Mouse (Mus musculus): ENCODE results near the gene Gdf9. TPM values are rescaled to one million over a fixed set of nuclear protein-coding genes. Genes with fewer than 3 reads are reported as not detected.
A peak's percentile ranks its signal among the peaks of the same experiment; 100 is the strongest.

Gdf9 gene
- polyA plus RNA-seq, 1 experiment: 0.97 TPM

DNA sequence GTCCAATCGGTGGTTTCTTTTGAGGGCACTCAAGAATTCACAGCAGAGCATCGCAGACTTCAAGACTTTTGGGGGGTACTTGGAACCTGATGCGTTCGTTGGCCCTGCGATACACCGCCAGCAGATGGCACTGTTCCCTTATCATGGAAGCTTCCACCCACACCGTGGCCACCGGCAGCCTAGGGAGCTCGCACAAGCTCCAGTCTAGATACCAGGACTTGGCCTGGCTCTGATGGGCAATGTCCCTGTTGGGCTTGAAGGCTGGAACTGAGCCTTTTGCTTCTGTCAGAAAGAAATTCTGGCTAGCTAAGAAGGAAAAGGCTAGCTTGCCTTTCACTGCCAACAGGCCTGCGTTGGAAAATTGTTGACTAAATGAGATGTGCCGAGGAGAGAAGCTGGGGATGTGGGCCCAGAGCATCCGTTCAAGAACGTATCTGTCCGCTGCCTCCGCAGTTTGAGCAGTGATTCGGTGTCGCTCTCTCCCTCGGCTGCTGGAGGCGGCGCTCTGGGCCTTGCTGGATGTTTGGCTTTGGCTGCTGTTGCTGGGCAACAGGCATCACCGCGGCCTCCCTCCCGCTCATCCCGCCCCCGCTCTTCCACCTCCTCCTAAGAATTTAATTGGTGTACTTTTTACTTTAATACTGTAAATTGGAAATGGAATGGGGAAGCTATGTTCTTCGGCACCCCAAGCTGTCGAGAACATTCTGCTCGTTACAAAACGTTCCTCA, 39.3 kb downstream of the Gdf9 start, which contains the start of gene Gm9837:
TSS of gene Gm9837 (minus strand) at position 512 of the 728 bp plus-strand sequence.
- peak; percentile 84 for DNase-seq
- Histone ChIP-seq H3K4me3 (replicated peaks; ENCODE audit: extremely low read depth, low read depth, low read length) (no peak within 1 kb of the TSS), H3K4me1 (ENCODE audit: control insufficient read depth, insufficient read depth, low read length) (no peaks in the 10 kb centered on the region)
- TF ChIP-seq CTCF (IDR thresholded peaks at IDR 0.05; ENCODE audit: insufficient read depth, low read length): peak; percentile 97
- no peak for TF ChIP-seq POLR2A (IDR thresholded peaks at IDR 0.05; ENCODE audit: borderline replicate concordance, extremely low read depth, low read depth, low read length)
- WGBS: 6% methylated on average over 29 of the region's 29 CpGs

DNA sequence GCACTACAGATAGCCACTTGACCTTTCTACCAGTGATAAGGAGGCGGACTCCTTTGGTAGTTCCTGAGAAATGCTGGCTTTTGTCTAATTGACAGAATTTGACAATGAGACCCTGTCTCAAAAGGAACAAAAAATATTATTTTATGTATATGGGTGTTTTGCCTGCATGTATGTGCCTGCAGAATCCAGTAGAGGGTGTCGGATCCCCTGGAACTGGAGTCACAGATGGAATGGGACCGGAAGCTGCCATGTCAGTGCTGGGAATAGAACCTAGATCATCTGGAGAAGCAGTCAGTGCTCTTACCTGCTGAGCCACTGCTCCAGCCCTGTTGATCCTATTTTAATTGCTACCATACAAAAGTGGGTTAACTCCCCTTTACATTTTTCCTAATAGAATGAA, 41.9 kb downstream of the Gdf9 start:
- DNase-seq: no peak

DNA sequence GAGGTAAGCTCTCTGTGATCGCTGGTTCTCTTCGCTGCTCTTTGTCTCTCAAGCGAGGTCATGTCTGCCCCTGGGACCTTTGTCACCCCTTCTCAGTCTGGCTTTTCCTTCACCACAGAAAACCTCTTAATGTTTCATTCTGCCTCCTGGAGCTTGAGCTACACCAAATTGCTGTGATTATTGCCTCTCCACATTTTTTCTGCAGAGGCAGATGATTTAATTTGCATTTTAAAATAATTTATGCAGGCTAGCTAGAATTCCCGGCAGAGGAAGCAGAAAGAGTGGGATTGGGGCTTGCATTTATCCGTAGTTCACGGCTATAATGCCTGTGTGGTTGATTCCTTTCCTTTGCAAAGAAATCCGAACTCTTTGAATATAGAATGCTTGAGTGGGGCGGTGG, 44.8 kb downstream of the Gdf9 start:
- H3K4me3 ChIP-seq (replicated peaks; ENCODE audit: extremely low read depth, low read depth, low read length): no peak overlapping the region
- no peak for TF ChIP-seq CTCF (IDR thresholded peaks at IDR 0.05; ENCODE audit: insufficient read depth, low read length)
- no peak for TF ChIP-seq POLR2A (IDR thresholded peaks at IDR 0.05; ENCODE audit: borderline replicate concordance, extremely low read depth, low read depth, low read length)
- no peaks in the 10 kb centered on the region for H3K4me1 ChIP-seq (ENCODE audit: control insufficient read depth, insufficient read depth, low read length)
- no peak for DNase-seq
- WGBS: 32% methylated on average over 8 of the region's 8 CpGs

More for the DNA sequence above, 41.9 kb downstream of the Gdf9 start:
- 78% methylated on average over 3 of the region's 3 CpGs for WGBS
- TF ChIP-seq CTCF (IDR thresholded peaks at IDR 0.05; ENCODE audit: insufficient read depth, low read length) (no peak), POLR2A (IDR thresholded peaks at IDR 0.05; ENCODE audit: borderline replicate concordance, extremely low read depth, low read depth, low read length) (no peak)
- Histone ChIP-seq H3K4me3 (replicated peaks; ENCODE audit: extremely low read depth, low read depth, low read length) (no peak overlapping the region), H3K4me1 (ENCODE audit: control insufficient read depth, insufficient read depth, low read length) (no peaks in the 10 kb centered on the region)

DNA sequence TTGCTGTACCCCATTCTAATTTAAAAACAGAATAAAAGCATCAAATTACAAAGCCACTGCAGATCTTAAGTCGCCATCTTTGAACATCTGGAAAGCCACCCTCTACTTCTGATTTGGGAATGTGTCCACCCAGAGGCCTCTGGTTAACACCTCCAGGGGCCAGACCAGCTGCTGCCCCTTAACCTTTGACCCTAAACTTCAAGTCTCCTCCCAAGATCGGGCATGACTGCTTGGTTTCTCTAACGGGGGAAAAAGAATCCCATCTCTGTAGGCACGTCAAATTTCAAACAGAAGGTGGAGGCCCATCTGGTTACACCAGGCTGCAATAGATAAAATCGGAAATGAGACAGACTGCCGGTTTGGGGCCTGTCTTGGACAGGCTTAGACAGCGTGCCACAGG, 47.0 kb downstream of the Gdf9 start:
- 64% methylated on average over 7 of the region's 7 CpGs for WGBS
- no peak for DNase-seq
- Histone ChIP-seq H3K4me1 (ENCODE audit: control insufficient read depth, insufficient read depth, low read length) (no peaks in the 10 kb centered on the region), H3K4me3 (replicated peaks; ENCODE audit: extremely low read depth, low read depth, low read length) (no peak overlapping the region)
- TF ChIP-seq POLR2A (IDR thresholded peaks at IDR 0.05; ENCODE audit: borderline replicate concordance, extremely low read depth, low read depth, low read length): no peak
- TF ChIP-seq CTCF (IDR thresholded peaks at IDR 0.05; ENCODE audit: insufficient read depth, low read length): no peak

DNA sequence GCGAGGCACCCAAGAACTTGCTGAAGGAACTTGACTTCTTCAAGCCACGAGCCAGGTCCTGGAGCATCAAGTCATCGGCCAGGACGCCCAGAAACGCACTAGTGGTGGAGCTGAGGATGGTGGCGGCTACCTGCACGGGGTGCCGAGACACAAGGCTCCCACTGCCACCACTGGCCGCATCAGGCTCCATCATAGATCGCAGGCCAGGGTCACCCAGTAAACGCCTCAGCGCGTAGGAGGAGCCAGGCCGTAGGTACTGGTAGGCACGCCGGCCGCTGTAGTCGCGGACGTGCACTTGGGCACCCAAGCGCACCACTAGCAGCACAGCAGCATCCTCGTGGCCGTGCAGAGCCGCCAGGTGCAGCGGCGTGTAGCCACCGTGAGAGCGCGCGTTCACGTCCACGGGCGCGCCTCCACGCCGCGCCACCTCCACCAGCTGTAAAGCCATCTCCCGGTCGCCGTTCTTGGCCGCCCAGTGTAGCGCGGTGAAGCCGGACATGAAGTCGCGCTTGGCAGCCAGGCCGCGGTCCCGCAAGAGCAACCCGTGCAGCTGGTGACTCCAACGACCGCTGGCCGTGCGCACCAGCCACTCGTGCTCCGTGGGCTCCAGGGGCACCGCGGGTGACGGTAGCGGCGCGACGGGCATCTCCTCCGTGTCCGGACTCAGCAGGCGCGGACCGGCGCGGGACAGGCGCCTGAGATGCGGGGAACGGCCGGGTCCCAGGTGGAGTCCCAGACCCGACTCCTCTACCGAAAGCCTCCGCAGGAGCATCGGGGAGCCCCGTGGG, 47.8 kb downstream of the Gdf9 start:
- 8% methylated on average over 79 of the region's 79 CpGs for WGBS
- DNase-seq: no peak
- Histone ChIP-seq H3K4me1 (ENCODE audit: control insufficient read depth, insufficient read depth, low read length) (no peaks in the 10 kb centered on the region), H3K4me3 (replicated peaks; ENCODE audit: extremely low read depth, low read depth, low read length) (no peak overlapping the region)
- no peak for TF ChIP-seq POLR2A (IDR thresholded peaks at IDR 0.05; ENCODE audit: borderline replicate concordance, extremely low read depth, low read depth, low read length)
- no peak for TF ChIP-seq CTCF (IDR thresholded peaks at IDR 0.05; ENCODE audit: insufficient read depth, low read length)

DNA sequence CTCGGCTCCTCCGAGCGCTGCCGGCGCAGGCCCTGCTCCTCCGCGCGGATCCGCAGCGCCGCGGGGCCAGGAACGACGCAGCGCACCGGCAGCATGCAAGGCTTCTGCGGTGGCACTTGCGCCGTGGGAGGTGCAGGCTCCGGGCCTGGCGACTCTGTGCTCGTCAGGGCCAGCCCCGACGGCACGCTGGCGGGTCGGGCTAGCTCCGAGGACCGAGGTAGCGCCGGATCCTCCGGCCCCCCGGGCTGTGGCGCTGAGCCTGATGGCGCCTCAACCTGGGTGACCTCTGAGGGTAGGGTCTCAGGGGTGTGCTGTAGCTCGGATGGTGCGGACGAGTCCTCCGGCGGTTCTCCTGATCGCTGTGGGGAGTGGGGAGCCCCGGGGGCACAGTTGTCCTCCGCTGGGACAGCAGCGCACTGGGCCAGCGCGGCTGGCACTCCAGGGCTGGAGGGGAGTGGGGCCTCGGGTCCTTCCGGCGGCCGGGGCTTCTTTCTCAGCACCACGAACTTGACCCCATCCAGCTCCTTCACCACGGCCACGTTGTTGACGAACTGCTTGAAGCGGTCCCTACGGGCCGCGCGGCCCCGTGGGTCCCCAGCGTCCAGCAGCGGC, 48.5 kb downstream of the Gdf9 start:
- TF ChIP-seq CTCF (IDR thresholded peaks at IDR 0.05; ENCODE audit: insufficient read depth, low read length) (no peak), POLR2A (IDR thresholded peaks at IDR 0.05; ENCODE audit: borderline replicate concordance, extremely low read depth, low read depth, low read length) (no peak)
- Histone ChIP-seq H3K4me1 (ENCODE audit: control insufficient read depth, insufficient read depth, low read length) (no peaks in the 10 kb centered on the region), H3K4me3 (replicated peaks; ENCODE audit: extremely low read depth, low read depth, low read length) (peak overlapping the region; percentile 47)
- WGBS: 2% methylated on average over 62 of the region's 62 CpGs
- no peak for DNase-seq

DNA sequence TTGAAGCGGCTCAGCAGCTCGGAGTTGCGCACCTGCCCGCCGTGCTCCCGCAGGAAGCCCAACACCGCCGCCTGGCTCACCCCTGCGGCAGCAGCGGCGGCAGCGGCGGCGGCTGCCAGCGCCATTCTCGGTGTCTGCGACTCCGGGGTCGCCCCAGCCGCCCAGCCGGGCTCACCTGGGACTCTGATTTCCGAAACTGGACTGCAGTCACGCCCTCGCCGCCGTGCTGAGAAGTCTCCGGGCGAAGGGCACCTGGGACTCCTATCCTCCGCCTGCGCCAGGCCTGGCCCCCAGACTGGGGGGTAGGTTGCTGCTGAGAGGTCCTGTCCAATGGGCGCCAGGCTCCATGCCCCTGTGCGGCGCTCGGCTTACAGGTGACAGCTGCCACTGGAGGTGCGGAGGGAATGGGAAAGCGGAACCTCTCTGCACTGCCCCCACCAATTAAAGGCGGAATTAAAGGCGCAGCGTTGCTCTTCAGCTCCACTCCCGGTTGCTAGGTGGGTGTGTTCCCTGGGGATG, 49.0 kb downstream of the Gdf9 start, which contains the start of the genes Gm9945 and Sowaha:
TSS of gene Gm9945 (plus strand) at position 384 of the 519 bp plus-strand sequence.
TSS of gene Sowaha (minus strand) at position 492 of the 519 bp plus-strand sequence.
- 4% methylated on average over 40 of the region's 40 CpGs for WGBS
- peak within 1 kb of the TSS; percentile 47 for H3K4me3 ChIP-seq (replicated peaks; ENCODE audit: extremely low read depth, low read depth, low read length)
- H3K4me1 ChIP-seq (ENCODE audit: control insufficient read depth, insufficient read depth, low read length): no peaks in the 10 kb centered on the region
- DNase-seq: peak; percentile 57
- TF ChIP-seq CTCF (IDR thresholded peaks at IDR 0.05; ENCODE audit: insufficient read depth, low read length) (no peak), POLR2A (IDR thresholded peaks at IDR 0.05; ENCODE audit: borderline replicate concordance, extremely low read depth, low read depth, low read length) (no peak)

DNA sequence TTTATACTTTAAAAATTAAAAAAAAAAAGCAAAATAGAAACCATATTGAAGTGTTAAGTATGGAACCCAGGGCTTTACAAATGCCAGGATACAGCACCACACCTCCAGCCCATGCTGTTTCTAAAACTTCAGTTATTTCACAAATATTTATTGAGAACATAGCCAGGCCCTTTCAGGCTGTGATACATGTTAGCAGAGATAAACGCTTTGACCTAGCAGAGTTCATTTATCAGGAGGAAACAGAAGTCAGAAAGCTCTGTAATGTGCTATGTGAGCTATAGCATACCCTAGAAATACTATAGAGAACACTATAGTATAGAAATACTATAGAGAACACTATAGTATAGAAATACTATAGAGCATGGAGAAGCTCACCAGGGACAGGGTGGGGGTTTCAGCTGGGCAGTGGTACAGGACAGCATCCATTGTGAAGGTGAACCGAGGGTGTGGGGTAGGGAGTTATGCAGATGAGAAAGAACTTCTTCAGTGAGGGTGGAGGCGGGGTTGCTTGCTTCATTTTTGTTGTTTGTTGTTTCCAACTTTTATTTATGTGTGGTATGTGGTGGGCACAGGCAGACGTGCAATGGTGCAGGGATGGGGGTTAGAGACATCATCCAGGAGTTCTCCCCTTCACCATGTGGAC, 50.4 kb downstream of the Gdf9 start:
- TF ChIP-seq CTCF (IDR thresholded peaks at IDR 0.05; ENCODE audit: insufficient read depth, low read length): no peak
- TF ChIP-seq POLR2A (IDR thresholded peaks at IDR 0.05; ENCODE audit: borderline replicate concordance, extremely low read depth, low read depth, low read length): no peak
- WGBS: 73% methylated on average over 4 of the region's 4 CpGs
- Histone ChIP-seq H3K4me1 (ENCODE audit: control insufficient read depth, insufficient read depth, low read length) (no peaks in the 10 kb centered on the region), H3K4me3 (replicated peaks; ENCODE audit: extremely low read depth, low read depth, low read length) (no peak overlapping the region)
- no peak for DNase-seq

All from lung, adult 2 months (tissue).